Mouse (Mus musculus): ENCODE measurements around the gene Zfp316. TPM values are rescaled to one million over a fixed set of nuclear protein-coding genes. Genes with fewer than 3 reads are reported as not detected.

Gene Zfp316
- total and polyA plus RNA-seq, 3 experiments: 4.3 to 4.8 TPM; not detected in 1

DNA sequence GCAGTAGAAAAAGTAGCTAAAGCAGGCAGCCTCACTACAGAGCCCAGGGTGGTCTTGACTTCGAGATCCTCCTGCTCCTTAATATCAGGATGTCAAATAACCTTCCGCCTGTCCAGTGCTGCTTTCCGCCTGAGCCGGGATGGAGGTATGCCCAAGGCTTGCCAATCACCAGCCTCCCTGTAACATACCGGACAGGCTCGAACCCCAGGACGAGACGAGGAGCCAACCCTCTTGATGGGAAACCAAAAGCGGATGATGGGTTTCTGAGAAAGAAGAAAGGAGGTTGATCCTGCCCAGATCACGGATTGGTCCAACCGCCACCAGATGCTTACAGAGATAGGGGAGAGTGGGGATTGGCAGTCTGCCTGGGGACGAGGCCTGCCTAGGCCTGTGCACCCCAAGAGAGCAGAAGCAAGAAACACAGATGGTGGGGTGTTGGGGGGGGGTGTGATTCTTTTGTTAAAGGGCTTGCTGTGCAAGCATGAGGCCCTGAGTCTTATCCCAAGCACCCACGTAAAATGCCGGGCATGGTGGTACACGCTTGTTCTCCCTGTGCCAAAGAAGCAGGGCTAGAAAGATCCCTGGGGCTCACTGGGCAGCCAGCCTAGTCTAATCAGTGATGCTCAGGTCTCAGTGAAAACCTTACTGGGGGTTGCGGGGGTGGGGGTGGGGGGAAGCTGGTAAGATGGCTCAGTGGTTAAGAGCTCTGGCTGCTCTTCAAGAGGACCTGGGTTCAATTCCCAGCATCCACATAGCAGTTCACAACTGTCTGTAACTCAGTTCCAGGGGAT lies 2.9 kb upstream of the Zfp316 start (continued):
- TF ChIP-seq ETS1 (IDR thresholded peaks at IDR 0.05; ENCODE audit: low read depth, low read length) (peak; percentile 76), HCFC1 (IDR thresholded peaks at IDR 0.05; ENCODE audit: low read depth, low read length) (no peak), SMC3 (IDR thresholded peaks at IDR 0.05; ENCODE audit: low read depth, low read length) (no peak), ZMIZ1 (IDR thresholded peaks at IDR 0.05; ENCODE audit: low read depth, low read length) (no peak), MYC (IDR thresholded peaks at IDR 0.05; ENCODE audit: low read depth, low read length) (peak; percentile 65; the same call in 1 of the 2 replicates), MYB (IDR thresholded peaks at IDR 0.05; ENCODE audit: low read depth, low read length) (peak; percentile 84), ZKSCAN1 (IDR thresholded peaks at IDR 0.05; ENCODE audit: low read depth, low read length) (no peak), MAZ (IDR thresholded peaks at IDR 0.05; ENCODE audit: low read depth, low read length) (peak; percentile 96), NELFE (IDR thresholded peaks at IDR 0.05; ENCODE audit: low read depth, low read length) (peak; percentile 59), E2F4 (IDR thresholded peaks at IDR 0.05; ENCODE audit: borderline replicate concordance, low read depth, low read length) (no peak), CTCF (IDR thresholded peaks at IDR 0.05 in 2 of 3, conservative IDR thresholded peaks at IDR 0.05 in 1 of 3; ENCODE audit: control insufficient read depth in 1 of 3, insufficient read depth in 1 of 3, low read depth in 2 of 3, low read length in 3 of 3, poor library complexity in 1 of 3, severe bottlenecking in 1 of 3) (no peak), POLR2A (IDR thresholded peaks at IDR 0.05; ENCODE audit: control insufficient read depth in 1 of 2, insufficient read depth in 1 of 2, low read depth in 1 of 2, low read length in 2 of 2, poor library complexity in 1 of 2) (peak in 1 of 2 experiments; percentile 67; a peak in 2 of 4 replicates), RAD21 (IDR thresholded peaks at IDR 0.05; ENCODE audit: low read depth, low read length) (no peak), UBTF (IDR thresholded peaks at IDR 0.05; ENCODE audit: borderline replicate concordance, insufficient read depth, low read depth, low read length) (no peak), SIN3A (IDR thresholded peaks at IDR 0.05; ENCODE audit: low read length) (peak; percentile 81)

GRCm38 (mm10) chr5:143272108-143272507 lies 2.3 kb upstream of the Zfp316 start:
- H3K27ac ChIP-seq (ENCODE audit: control insufficient read depth, low read depth, low read length): peak overlapping the region; percentile 96
- DNase-seq (ENCODE audit: low read depth, low spot score): peak; percentile 81
- H3K79me2 ChIP-seq (ENCODE audit: control insufficient read depth, insufficient read depth, low read length, poor library complexity): peaks cover 7% of the 10 kb centered on the region
- peak overlapping the region; percentile 47 for H3K9ac ChIP-seq (ENCODE audit: control insufficient read depth, low read depth, low read length, poor library complexity, severe bottlenecking)
- H3K4me3 ChIP-seq (ENCODE audit: control insufficient read depth in 1 of 2, insufficient read depth in 1 of 2, low read depth in 2 of 2, low read length in 2 of 2): peak overlapping the region; percentile 40 to 51
- peaks cover 8 to 39% of the 10 kb centered on the region in 2 experiments for H3K4me1 ChIP-seq (ENCODE audit: control insufficient read depth in 1 of 2, insufficient read depth in 2 of 2, low read length in 2 of 2)
- no peaks in the 10 kb centered on the region for H3K27me3 ChIP-seq (ENCODE audit: control insufficient read depth in 1 of 2, insufficient read depth in 2 of 2, low read length in 2 of 2)
- peaks cover 0 to 20% of the 10 kb centered on the region in 2 experiments; a peak in 2 of 4 replicates for H3K36me3 ChIP-seq (ENCODE audit: control insufficient read depth in 1 of 2, insufficient read depth in 2 of 2, low read length in 2 of 2)
- no peak for TF ChIP-seq ZMIZ1 (IDR thresholded peaks at IDR 0.05; ENCODE audit: low read depth, low read length)
- TF ChIP-seq MAZ (IDR thresholded peaks at IDR 0.05; ENCODE audit: low read depth, low read length): no peak
- TF ChIP-seq EP300 (IDR thresholded peaks at IDR 0.05; ENCODE audit: low read depth in 1 of 2, low read length in 2 of 2): peak in 1 of 2 experiments; percentile 52; a peak in 1 of 4 replicates
- no peak; the same call in 1 of the 2 replicates for TF ChIP-seq MAX (IDR thresholded peaks at IDR 0.05; ENCODE audit: low read length)
- TF ChIP-seq POLR2AphosphoS5 (IDR thresholded peaks at IDR 0.05; ENCODE audit: borderline replicate concordance, low read depth, low read length): no peak
- no peak for TF ChIP-seq SIN3A (IDR thresholded peaks at IDR 0.05; ENCODE audit: low read length)
- TF ChIP-seq CHD2 (IDR thresholded peaks at IDR 0.05; ENCODE audit: low read length): no peak
- TF ChIP-seq BHLHE40 (IDR thresholded peaks at IDR 0.05; ENCODE audit: borderline replicate concordance, low read depth, low read length): no peak
- TF ChIP-seq ELF1 (IDR thresholded peaks at IDR 0.05; ENCODE audit: low read depth, low read length): no peak
- TF ChIP-seq ZC3H11A (IDR thresholded peaks at IDR 0.05; ENCODE audit: low read depth, low read length): no peak
- peak; percentile 60; the same call in 1 of the 2 replicates for TF ChIP-seq GATA1 (IDR thresholded peaks at IDR 0.05; ENCODE audit: low read depth, low read length)
- no peak for TF ChIP-seq GABPA (IDR thresholded peaks at IDR 0.05; ENCODE audit: low read depth, low read length)
- H3K9me3 ChIP-seq (replicated peaks; ENCODE audit: insufficient read depth, low read length): no peaks in the 10 kb centered on the region
